Mouse (Mus musculus) granulocyte monocyte progenitor cell, adult 5-6 weeks (primary cell): ENCODE data around the gene Tpt1. TPM values are rescaled to one million over a fixed set of nuclear protein-coding genes. Genes with fewer than 3 reads are reported as not detected.
A peak's percentile ranks its signal among the peaks of the same experiment; 100 is the strongest.

Experiments used
- ATAC-seq: replicated peaks from 2 replicates; pipeline ENCODE4 v1.8.0; 2016; ENCODE audit warnings: mild to moderate bottlenecking, moderate TSS enrichment, inconsistent platforms; ENCODE audit not compliant: poor library complexity, severe bottlenecking
- total RNA-seq, 2 experiments: library from RNA; stranded (forward) in 1 of 2; stranded (reverse) in 1 of 2; fragments of 200-712, 200-1000 nt in 1 of 2; fragments of >200 nt in 1 of 2; fragmentation: Nextera tagmentation in 1 of 2; gene quantifications; 2 replicates each; pipeline ENCODE4 v1.2.3; 2014 to 2017

Gene Tpt1
- total RNA-seq, 2 experiments from 2014 or later = 844 to 4,580 TPM

- ATAC-seq = no peak
Observed at GRCm38 (mm10) chr14:75871111-75871510, 26.2 kb downstream of the Tpt1 start.

- ATAC-seq = no peak
Observed at GRCm38 (mm10) chr14:75871750-75872149, 26.9 kb downstream of the Tpt1 start.

- peak; percentile 78 for ATAC-seq
Observed at GRCm38 (mm10) chr14:75873612-75874011, 28.7 kb downstream of the Tpt1 start.

- peak; percentile 41 for ATAC-seq
Observed at GRCm38 (mm10) chr14:75876320-75877043, 31.6 kb downstream of the Tpt1 start.

- ATAC-seq = peak; percentile 43; the same call in 1 of the 2 replicates
Observed at GRCm38 (mm10) chr14:75877297-75877696, 32.4 kb downstream of the Tpt1 start.

GRCm38 (mm10) chr14:75878980-75879379 lies 34.1 kb downstream of the Tpt1 start:
- ATAC-seq = no peak

- ATAC-seq = no peak
Observed at GRCm38 (mm10) chr14:75881856-75882255, 37.0 kb downstream of the Tpt1 start.

- ATAC-seq = no peak
Observed at GRCm38 (mm10) chr14:75883330-75883729, 38.4 kb downstream of the Tpt1 start.

- ATAC-seq = no peak
Observed at GRCm38 (mm10) chr14:75883873-75884272, 39.0 kb downstream of the Tpt1 start.

- ATAC-seq = no peak
Observed at GRCm38 (mm10) chr14:75892118-75892517, 47.2 kb downstream of the Tpt1 start.

Other genes with a start within 250 kb of the Tpt1 start
- not detected in 2 replicates for gene Erich6b, start 202.8 kb upstream of the Tpt1 start, total RNA-seq (2014; fragmentation: Nextera tagmentation)
- gene Erich6b, start 202.8 kb upstream of the Tpt1 start, total RNA-seq (2017) = not detected in 2 replicates
- gene Cog3, start 90.6 kb upstream of the Tpt1 start, total RNA-seq (2014; fragmentation: Nextera tagmentation) = 17.4 and 21.1 TPM in 2 replicates
- 26.1 and 30.3 TPM in 2 replicates for gene Cog3, start 90.6 kb upstream of the Tpt1 start, total RNA-seq (2017)
- 15.4 and 26.2 TPM in 2 replicates for gene Slc25a30, start 58.1 kb upstream of the Tpt1 start, total RNA-seq (2014; fragmentation: Nextera tagmentation)
- gene Slc25a30, start 58.1 kb upstream of the Tpt1 start, total RNA-seq (2017) = 16.0 and 20.5 TPM in 2 replicates
- gene Kctd4, start 109.9 kb downstream of the Tpt1 start, total RNA-seq (2014; fragmentation: Nextera tagmentation) = not detected in 2 replicates
- gene Kctd4, start 109.9 kb downstream of the Tpt1 start, total RNA-seq (2017) = 0.04 TPM in 1 of 2 replicates, not detected in the other
- 55.9 and 63.7 TPM in 2 replicates for gene Gtf2f2, start 165.8 kb downstream of the Tpt1 start, total RNA-seq (2014; fragmentation: Nextera tagmentation)
- 96.4 and 98.2 TPM in 2 replicates for gene Gtf2f2, start 165.8 kb downstream of the Tpt1 start, total RNA-seq (2017)